Mouse (Mus musculus): ENCODE results near the gene Slc38a6.

The Slc38a6 gene

GRCm38 (mm10) chr12:73358640-73359039 is 72.1 kb downstream of the Slc38a6 start:
- DNase-seq = peak; percentile 44 to 84

GRCm38 (mm10) chr12:73359520-73359919 is 72.9 kb downstream of the Slc38a6 start:
- DNase-seq = no peak

GRCm38 (mm10) chr12:73361201-73361600 is 74.6 kb downstream of the Slc38a6 start:
- no peak for DNase-seq

GRCm38 (mm10) chr12:73363401-73363800 is 76.8 kb downstream of the Slc38a6 start:
- no peak for DNase-seq

GRCm38 (mm10) chr12:73363956-73364355 is 77.4 kb downstream of the Slc38a6 start:
- no peak for DNase-seq

- DNase-seq = no peak
Observed at GRCm38 (mm10) chr12:73366581-73366980, 80.0 kb downstream of the Slc38a6 start.

- DNase-seq = no peak
Observed at GRCm38 (mm10) chr12:73367460-73368079, 81.0 kb downstream of the Slc38a6 start.

GRCm38 (mm10) chr12:73368868-73369608 is 82.5 kb downstream of the Slc38a6 start:
- no peak for DNase-seq

GRCm38 (mm10) chr12:73370367-73370944 is 83.9 kb downstream of the Slc38a6 start:
- no peak for DNase-seq

GRCm38 (mm10) chr12:73371132-73371531 is 84.6 kb downstream of the Slc38a6 start:
- DNase-seq = no peak

GRCm38 (mm10) chr12:73378026-73378425 is 91.4 kb downstream of the Slc38a6 start:
- DNase-seq = no peak

GRCm38 (mm10) chr12:73378724-73379355 is 92.3 kb downstream of the Slc38a6 start:
- DNase-seq = no peak

GRCm38 (mm10) chr12:73380686-73381360 is 94.2 kb downstream of the Slc38a6 start:
- DNase-seq = no peak

GRCm38 (mm10) chr12:73381452-73381851 is 94.9 kb downstream of the Slc38a6 start:
- DNase-seq = peak; percentile 59 to 61

GRCm38 (mm10) chr12:73382290-73383178 is 96.0 kb downstream of the Slc38a6 start:
- DNase-seq = no peak

GRCm38 (mm10) chr12:73383179-73383510 is 96.6 kb downstream of the Slc38a6 start:
- peak; percentile 47 for DNase-seq

GRCm38 (mm10) chr12:73383861-73384260 is 97.3 kb downstream of the Slc38a6 start:
- no peak for DNase-seq

- no peak for DNase-seq
Observed at GRCm38 (mm10) chr12:73384747-73385146, 98.2 kb downstream of the Slc38a6 start.

GRCm38 (mm10) chr12:73392507-73392906 is 105.9 kb downstream of the Slc38a6 start:
- no peak for DNase-seq

- DNase-seq = no peak
Observed at GRCm38 (mm10) chr12:73393018-73393417, 106.4 kb downstream of the Slc38a6 start.

- DNase-seq = peak in 1 of 2 experiments; percentile 19
Observed at GRCm38 (mm10) chr12:73393881-73394291, 107.3 kb downstream of the Slc38a6 start.

GRCm38 (mm10) chr12:73394571-73394970 is 108.0 kb downstream of the Slc38a6 start:
- DNase-seq = no peak

Measured in kidney, adult 8-10 months (tissue).